Mouse (Mus musculus) heart, embryonic 13.5 days (tissue): ENCODE results near the gene A030005K14Rik. TPM values are rescaled to one million over a fixed set of nuclear protein-coding genes. Genes with fewer than 3 reads are reported as not detected.

Source experiments
- ATAC-seq: fragments of 200-750 bp; cut with Nextera tagmentation; 2 replicates; pipeline ENCODE4 v1.8.0; 2017; ENCODE audit warnings: moderate TSS enrichment; ENCODE audit not compliant: insufficient number of reproducible peaks, low FRiP score, low TSS enrichment; ENCODE audit errors: extremely low read depth
- H3K27ac ChIP-seq: fragments of 300-500 bp; sonication (generic); replicated peaks from 2 replicates; pipeline ENCODE4 v1.5.1; 2015; ENCODE audit warnings: moderate library complexity, mild to moderate bottlenecking, inconsistent platforms
- H3K27me3 ChIP-seq: fragments of 300-500 bp; sonication (generic); replicated peaks from 2 replicates; pipeline ENCODE4 v1.6.1; 2015; ENCODE audit warnings: mild to moderate bottlenecking, inconsistent platforms
- H3K36me3 ChIP-seq: fragments of 300-500 bp; sonication (generic); 2 replicates; pipeline ENCODE4 v1.6.1; 2015; ENCODE audit warnings: mild to moderate bottlenecking, inconsistent platforms
- H3K4me1 ChIP-seq: fragments of 300-500 bp; sonication (generic); 2 replicates; pipeline ENCODE4 v1.6.1; 2015; ENCODE audit warnings: inconsistent platforms
- H3K4me2 ChIP-seq: fragments of 300-500 bp; sonication (generic); 2 replicates; pipeline ENCODE4 v1.6.1; 2015; ENCODE audit warnings: inconsistent platforms, mild to moderate bottlenecking, moderate library complexity
- H3K4me3 ChIP-seq: fragments of 300-500 bp; sonication (generic); 2 replicates; pipeline ENCODE4 v1.5.1; 2015; ENCODE audit warnings: moderate library complexity, mild to moderate bottlenecking, inconsistent platforms
- H3K9ac ChIP-seq: fragments of 300-500 bp; sonication (generic); 2 replicates; pipeline ENCODE4 v1.6.1; 2015; ENCODE audit warnings: inconsistent platforms, mild to moderate bottlenecking, moderate library complexity
- H3K9me3 ChIP-seq: fragments of 300-500 bp; sonication (generic); 2 replicates; pipeline ENCODE4 v1.6.1; 2016; ENCODE audit warnings: inconsistent platforms
- WGBS: fragments of 180-500 bp; shearing (Covaris S2); methylation state at CpG from one replicate; pipeline ENCODE4 v1.1.7; 2015; ENCODE audit warnings: mixed read lengths; 5-methylcytosine and 5-hydroxymethylcytosine counted together
- polyA plus RNA-seq: library from polyadenylated mRNA; unstranded; fragments of >200 nt; fragmentation: Nextera tagmentation; extraction: Ambion mirVana; gene quantifications from 2 replicates; pipeline ENCODE4 v1.2.1, GENCODE M21; 2015

Gene A030005K14Rik
- polyA plus RNA-seq, 1 experiment from 2014 or later = not detected

- Histone ChIP-seq H3K27ac (no peak overlapping the region), H3K4me2 (no peak overlapping the region), H3K27me3 (no peaks in the 10 kb centered on the region), H3K4me3 (no peak overlapping the region), H3K9ac (no peak overlapping the region), H3K4me1 (peaks cover 8% of the 10 kb centered on the region; the same call in 1 of the 2 replicates), H3K9me3 (no peaks in the 10 kb centered on the region), H3K36me3 (no peaks in the 10 kb centered on the region)
- WGBS = 64% methylated on average over 5 of the region's 5 CpGs
- ATAC-seq = no peak
These were observed 24.7 kb downstream of the A030005K14Rik start for GRCm38 (mm10) chr1:83034509-83034908.

- no peak overlapping the region for H3K9ac ChIP-seq
- ATAC-seq = no peak
- no peaks in the 10 kb centered on the region for H3K9me3 ChIP-seq
- H3K36me3 ChIP-seq = no peaks in the 10 kb centered on the region
- no peaks in the 10 kb centered on the region for H3K27me3 ChIP-seq
- no peak overlapping the region for H3K4me3 ChIP-seq
- 85% methylated on average over 6 of the region's 6 CpGs for WGBS
- no peak overlapping the region for H3K27ac ChIP-seq
- peaks cover under 1% of the 10 kb centered on the region; the same call in 1 of the 2 replicates for H3K4me1 ChIP-seq
- no peak overlapping the region for H3K4me2 ChIP-seq
These were observed 26.7 kb downstream of the A030005K14Rik start for GRCm38 (mm10) chr1:83032508-83032907.

- Histone ChIP-seq H3K36me3 (no peaks in the 10 kb centered on the region), H3K4me3 (no peak overlapping the region), H3K27ac (no peak overlapping the region), H3K9me3 (no peaks in the 10 kb centered on the region), H3K4me1 (no peaks in the 10 kb centered on the region), H3K4me2 (no peak overlapping the region), H3K27me3 (no peaks in the 10 kb centered on the region), H3K9ac (no peak overlapping the region)
- 42% methylated on average over 1 of the region's 1 CpGs for WGBS
- ATAC-seq = no peak
These were observed 27.2 kb downstream of the A030005K14Rik start for GRCm38 (mm10) chr1:83031950-83032349.

- Histone ChIP-seq H3K9ac (no peak overlapping the region), H3K36me3 (no peaks in the 10 kb centered on the region), H3K9me3 (no peaks in the 10 kb centered on the region), H3K27me3 (no peaks in the 10 kb centered on the region), H3K27ac (no peak overlapping the region), H3K4me3 (no peak overlapping the region), H3K4me2 (no peak overlapping the region), H3K4me1 (peaks cover 4% of the 10 kb centered on the region; the same call in 1 of the 2 replicates)
- WGBS = 57% methylated on average over 1 of the region's 1 CpGs
- no peak for ATAC-seq
These were observed 42.6 kb downstream of the A030005K14Rik start for GRCm38 (mm10) chr1:83016556-83016955.

GRCm38 (mm10) chr1:83015329-83015879, 43.8 kb downstream of the A030005K14Rik start:
- no peak for ATAC-seq
- Histone ChIP-seq H3K27ac (no peak overlapping the region), H3K9me3 (no peaks in the 10 kb centered on the region), H3K4me1 (peaks cover 4% of the 10 kb centered on the region; the same call in 1 of the 2 replicates), H3K4me3 (no peak overlapping the region), H3K27me3 (no peaks in the 10 kb centered on the region), H3K9ac (no peak overlapping the region), H3K36me3 (no peaks in the 10 kb centered on the region), H3K4me2 (no peak overlapping the region)
- WGBS = 61% methylated on average over 10 of the region's 10 CpGs

GRCm38 (mm10) chr1:83014477-83014876, 44.7 kb downstream of the A030005K14Rik start:
- Histone ChIP-seq H3K27ac (no peak overlapping the region), H3K9me3 (no peaks in the 10 kb centered on the region), H3K36me3 (no peaks in the 10 kb centered on the region), H3K27me3 (no peaks in the 10 kb centered on the region), H3K4me3 (no peak overlapping the region), H3K4me1 (peaks cover 4% of the 10 kb centered on the region; the same call in 1 of the 2 replicates), H3K9ac (no peak overlapping the region), H3K4me2 (no peak overlapping the region)
- ATAC-seq = no peak
- WGBS = 85% methylated on average over 3 of the region's 3 CpGs

Other genes starting within 250 kb of the A030005K14Rik start
- gene Agfg1, start 219.9 kb downstream of the A030005K14Rik start, polyA plus RNA-seq = 29.0 and 29.3 TPM in 2 replicates
- gene A030005L19Rik, start 146.1 kb downstream of the A030005K14Rik start, polyA plus RNA-seq = 0.19 TPM in 2 replicates
- not detected in 2 replicates for gene A030014E15Rik, start 134.5 kb downstream of the A030005K14Rik start, polyA plus RNA-seq
- gene Gm6217, start 128.0 kb downstream of the A030005K14Rik start, polyA plus RNA-seq = not detected in 2 replicates
- not detected in 2 replicates for gene A030003K21Rik, start 116.0 kb downstream of the A030005K14Rik start, polyA plus RNA-seq
- gene Gm7544, start 103.4 kb downstream of the A030005K14Rik start, polyA plus RNA-seq = not detected in 2 replicates
- gene Gm47955, start 99.1 kb downstream of the A030005K14Rik start, polyA plus RNA-seq = not detected in 2 replicates
- gene Gm47959, start 58.8 kb downstream of the A030005K14Rik start, polyA plus RNA-seq = not detected in 2 replicates
- gene Slc19a3, start 20.9 kb downstream of the A030005K14Rik start, polyA plus RNA-seq = 1.6 and 2.0 TPM in 2 replicates
- not detected in 2 replicates for gene Krtap28-10, start 16.9 kb downstream of the A030005K14Rik start, polyA plus RNA-seq
- gene Gm47969, start 14.4 kb downstream of the A030005K14Rik start, polyA plus RNA-seq = not detected in 2 replicates
- gene Krtap28-13, start 1.6 kb upstream of the A030005K14Rik start, polyA plus RNA-seq = not detected in 2 replicates
- 0.25 and 0.47 TPM in 2 replicates for gene Ccl20, start 57.4 kb upstream of the A030005K14Rik start, polyA plus RNA-seq
- gene Daw1, start 100.4 kb upstream of the A030005K14Rik start, polyA plus RNA-seq = not detected in 2 replicates